Mouse (Mus musculus): Measurements from ENCODE around the gene Olfr172. TPM values are rescaled to one million over a fixed set of nuclear protein-coding genes. Genes with fewer than 3 reads are reported as not detected.
A peak's percentile ranks its signal among the peaks of the same experiment; 100 is the strongest.

The Olfr172 gene
- not detected in 2 replicates for total RNA-seq (2015; ENCODE audit: low replicate concordance)
- not detected in 2 replicates for total RNA-seq (2017; ENCODE audit: low replicate concordance)

DNA sequence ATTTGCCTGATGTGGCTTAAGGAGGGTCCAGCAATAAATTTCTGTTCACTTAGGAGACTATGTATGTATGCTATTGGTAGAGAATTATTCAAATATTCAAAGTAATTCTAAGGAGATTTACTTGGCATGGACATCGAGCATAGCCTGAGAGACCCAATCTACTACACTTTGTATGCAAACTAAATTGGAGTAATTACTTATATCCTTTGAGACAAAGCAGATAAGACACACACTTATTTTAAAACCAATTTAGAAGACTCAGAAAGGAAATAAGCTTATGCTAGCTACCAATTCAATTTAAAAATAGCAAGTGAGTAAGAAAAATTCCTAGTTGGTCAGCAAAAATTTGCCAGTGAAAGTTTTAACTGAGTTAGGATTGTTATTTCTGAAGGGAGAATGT lies at the start of gene Olfr172:
Gene Olfr172 (minus strand): TSS at position 101 of the 400 bp plus-strand sequence.
- no peak for ATAC-seq (replicated peaks; ENCODE audit: low FRiP score, poor library complexity, severe bottlenecking)

DNA sequence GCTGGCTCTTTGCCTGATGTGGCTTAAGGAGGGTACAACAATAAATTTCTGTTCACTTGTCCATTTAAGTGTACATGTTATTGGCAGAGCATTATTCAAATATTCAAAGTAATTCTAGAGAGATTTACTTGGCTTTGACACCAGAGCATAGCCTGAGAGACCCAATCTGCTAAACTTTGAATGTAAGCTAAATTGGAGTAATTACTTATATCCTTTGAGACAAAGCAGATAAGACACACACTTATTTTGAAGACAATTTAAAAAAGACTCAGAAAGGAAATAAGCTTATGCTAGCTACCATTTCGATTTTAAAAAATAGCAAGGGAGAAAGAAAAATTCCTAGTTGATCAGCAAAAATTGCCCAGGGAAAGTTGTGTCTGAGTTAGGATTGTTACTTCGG lies 37.2 kb upstream of the Olfr172 start, which contains the start of gene Olfr173:
Gene Olfr173 (minus strand): TSS at position 101 of the 400 bp plus-strand sequence.
- no peak for ATAC-seq (replicated peaks; ENCODE audit: low FRiP score, poor library complexity, severe bottlenecking)

GRCm38 (mm10) chr16:58756191-58756590 lies 6.8 kb downstream of the Olfr172 start:
- ATAC-seq (replicated peaks; ENCODE audit: low FRiP score, poor library complexity, severe bottlenecking) = no peak

GRCm38 (mm10) chr16:58751314-58751713 lies 11.7 kb downstream of the Olfr172 start:
- no peak for ATAC-seq (replicated peaks; ENCODE audit: low FRiP score, poor library complexity, severe bottlenecking)

DNA sequence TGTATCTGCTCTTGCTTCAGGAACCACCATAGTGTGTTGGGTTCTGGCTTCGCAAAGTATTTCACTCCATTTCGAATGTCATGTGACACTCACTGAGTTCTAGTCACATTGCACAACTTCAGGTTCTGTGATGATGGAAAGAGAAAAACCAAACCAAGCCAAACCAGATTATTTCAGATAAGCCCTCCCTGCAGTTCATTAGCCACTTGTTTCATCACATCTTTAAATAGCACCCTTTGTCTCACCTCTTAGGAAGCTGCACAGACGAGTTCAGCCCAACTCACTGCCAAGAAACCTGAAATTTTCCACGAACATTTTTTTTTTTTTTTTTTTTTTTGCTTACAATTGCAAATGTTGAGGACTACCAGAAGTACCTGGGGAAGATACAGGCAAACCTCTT lies 16.3 kb downstream of the Olfr172 start:
- ATAC-seq (replicated peaks; ENCODE audit: low FRiP score, poor library complexity, severe bottlenecking) = no peak

- ATAC-seq (replicated peaks; ENCODE audit: low FRiP score, poor library complexity, severe bottlenecking) = no peak
These were observed 22.2 kb downstream of the Olfr172 start for GRCm38 (mm10) chr16:58740751-58741150.

GRCm38 (mm10) chr16:58738800-58739199 lies 24.2 kb downstream of the Olfr172 start:
- peak; percentile 75; the same call in 1 of the 2 replicates for ATAC-seq (replicated peaks; ENCODE audit: low FRiP score, poor library complexity, severe bottlenecking)

DNA sequence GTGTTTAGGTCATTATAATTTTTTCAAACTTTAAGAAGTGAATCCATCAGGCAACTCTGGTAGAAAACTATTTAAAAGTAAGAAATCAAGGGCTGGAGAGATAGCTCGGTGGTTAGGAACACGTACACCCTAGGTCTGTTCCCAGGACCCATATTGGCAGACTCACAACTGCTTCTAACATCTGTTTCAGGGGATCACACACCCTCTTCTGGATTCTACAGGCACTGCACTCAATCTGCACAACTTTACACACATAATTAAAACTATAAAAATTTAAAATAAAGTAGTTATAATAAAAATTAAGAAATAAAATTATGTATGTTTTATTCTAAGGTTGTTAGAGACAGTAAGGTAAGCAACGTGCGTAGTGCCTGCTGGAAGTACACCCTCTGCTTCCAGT lies 24.8 kb downstream of the Olfr172 start:
- no peak for ATAC-seq (replicated peaks; ENCODE audit: low FRiP score, poor library complexity, severe bottlenecking)

DNA sequence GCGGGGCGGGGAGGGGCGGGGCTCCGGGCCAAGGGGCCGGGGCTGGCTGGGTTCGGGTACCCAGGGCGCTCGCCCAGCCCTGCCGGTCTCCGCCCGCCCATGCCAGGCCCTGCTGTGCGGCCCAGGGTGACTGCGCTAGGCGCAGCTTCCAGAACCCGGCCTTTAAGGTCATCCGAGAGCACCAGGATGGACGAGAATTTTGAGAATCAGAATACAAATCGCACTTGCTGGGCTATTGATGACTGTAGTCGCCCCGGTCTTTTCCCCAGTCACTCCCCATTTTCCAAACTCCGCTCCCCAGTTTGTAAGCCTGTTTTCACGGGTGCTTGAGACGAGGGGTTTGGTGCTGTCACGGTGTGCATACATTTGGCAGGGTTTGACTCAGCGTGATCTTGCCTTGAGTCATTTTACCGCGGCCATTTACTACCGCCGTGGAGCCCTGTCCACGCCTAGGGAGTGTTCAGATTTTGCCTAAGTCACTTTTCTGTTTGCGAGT lies 34.8 kb downstream of the Olfr172 start:
- ATAC-seq (replicated peaks; ENCODE audit: low FRiP score, poor library complexity, severe bottlenecking) = peak; percentile 71

DNA sequence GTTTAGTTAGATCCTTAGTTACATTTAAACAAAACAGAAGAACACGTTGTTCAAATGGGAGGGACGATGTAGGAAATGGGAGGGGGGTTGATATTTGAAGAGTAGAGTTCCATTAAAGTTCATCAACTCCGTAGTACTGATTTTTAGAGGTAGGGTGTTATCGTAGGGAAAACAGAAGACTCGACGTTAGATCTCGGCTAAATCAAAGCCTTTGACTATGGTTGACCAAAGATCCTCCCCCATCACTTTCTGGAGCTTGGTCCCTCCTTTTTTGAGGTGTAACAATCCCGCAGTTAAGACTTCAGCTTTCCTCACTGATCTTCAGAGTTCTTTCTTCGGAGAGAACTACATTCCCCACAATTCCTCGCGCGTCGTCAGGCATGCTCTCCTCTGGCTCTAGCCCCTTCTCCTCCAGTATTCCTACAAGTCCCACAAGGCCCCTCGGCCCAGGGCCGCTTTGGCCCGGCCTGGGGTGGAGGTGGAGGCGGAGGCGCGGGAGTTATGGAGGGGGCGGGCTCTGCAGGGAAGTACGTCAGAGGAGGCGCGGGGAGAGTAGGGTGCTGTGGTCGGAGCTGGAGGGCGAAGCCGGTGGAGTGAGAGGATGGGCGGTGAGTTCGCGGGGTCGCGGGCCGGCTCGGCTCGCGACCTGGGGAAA lies 35.4 kb downstream of the Olfr172 start, which contains the start of gene Cldnd1:
Gene Cldnd1 (plus strand): TSS at position 434 of the 655 bp plus-strand sequence.
- peak; percentile 99 for ATAC-seq (replicated peaks; ENCODE audit: low FRiP score, poor library complexity, severe bottlenecking)

DNA sequence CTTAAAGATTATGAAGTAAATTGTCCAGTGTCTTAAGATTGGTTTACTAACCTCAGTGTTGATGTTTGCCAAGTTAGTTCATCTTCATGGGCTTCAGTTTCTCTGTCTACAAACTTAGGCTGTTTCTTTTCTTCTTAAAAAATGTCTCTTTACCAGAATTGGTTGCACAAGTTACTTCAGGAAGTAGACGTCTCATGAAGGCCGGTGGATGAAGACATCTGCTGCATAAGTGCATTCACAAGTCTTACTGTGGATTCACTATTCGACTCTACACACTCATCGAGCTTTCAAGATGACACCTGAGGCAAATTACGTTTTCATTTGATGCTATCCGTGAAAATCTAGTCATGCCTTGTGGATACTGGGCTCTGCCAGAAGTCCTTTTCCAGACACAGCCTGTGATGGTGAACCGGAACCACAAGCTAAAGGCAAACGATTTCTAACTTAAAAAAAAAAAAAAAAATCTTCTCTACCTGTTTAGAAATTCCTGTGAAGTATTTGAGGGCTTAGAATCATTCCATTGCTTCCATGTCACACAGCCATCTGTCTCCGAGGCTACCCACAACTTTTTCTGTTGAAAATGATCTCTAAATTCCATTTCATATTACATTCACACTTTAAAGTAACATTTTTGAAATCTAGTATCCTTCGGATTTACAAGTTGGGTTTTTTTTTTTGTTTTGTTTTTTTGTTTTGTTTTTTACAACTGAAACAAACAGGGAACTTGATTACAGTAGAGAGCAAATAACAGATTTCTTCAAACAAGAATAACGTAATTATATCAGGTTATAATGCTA lies 36.1 kb downstream of the Olfr172 start:
- no peak for ATAC-seq (replicated peaks; ENCODE audit: low FRiP score, poor library complexity, severe bottlenecking)

GRCm38 (mm10) chr16:58722292-58722691 lies 40.7 kb downstream of the Olfr172 start:
- ATAC-seq (replicated peaks; ENCODE audit: low FRiP score, poor library complexity, severe bottlenecking) = no peak

- no peak for ATAC-seq (replicated peaks; ENCODE audit: low FRiP score, poor library complexity, severe bottlenecking)
These were observed 44.3 kb downstream of the Olfr172 start, which contains the start of gene Gpr15 for GRCm38 (mm10) chr16:58718666-58719120. Gene Gpr15, minus strand, starts transcription at chr16:58719070.

- no peak for ATAC-seq (replicated peaks; ENCODE audit: low FRiP score, poor library complexity, severe bottlenecking)
These were observed 48.0 kb downstream of the Olfr172 start for GRCm38 (mm10) chr16:58715018-58715417.

- ATAC-seq (replicated peaks; ENCODE audit: low FRiP score, poor library complexity, severe bottlenecking) = no peak
These were observed 49.8 kb downstream of the Olfr172 start for GRCm38 (mm10) chr16:58713128-58713527.

GRCm38 (mm10) chr16:58712221-58712620 lies 50.8 kb downstream of the Olfr172 start:
- ATAC-seq (replicated peaks; ENCODE audit: low FRiP score, poor library complexity, severe bottlenecking) = no peak

Other genes starting within 250 kb of the Olfr172 start
- 106 and 111 TPM in 2 replicates for gene St3gal6, start 238.9 kb downstream of the Olfr172 start, total RNA-seq (2015; ENCODE audit: low replicate concordance)
- gene St3gal6, start 238.9 kb downstream of the Olfr172 start, total RNA-seq (2017; ENCODE audit: low replicate concordance) = 119 and 127 TPM in 2 replicates
- gene Gm813, start 146.2 kb downstream of the Olfr172 start, total RNA-seq (2015; ENCODE audit: low replicate concordance) = not detected in 2 replicates
- not detected in 2 replicates for gene Gm813, start 146.2 kb downstream of the Olfr172 start, total RNA-seq (2017; ENCODE audit: low replicate concordance)
- gene E330017A01Rik, start 124.4 kb downstream of the Olfr172 start, total RNA-seq (2015; ENCODE audit: low replicate concordance) = not detected in 2 replicates
- gene E330017A01Rik, start 124.4 kb downstream of the Olfr172 start, total RNA-seq (2017; ENCODE audit: low replicate concordance) = not detected in 2 replicates
- 1,198 and 1,327 TPM in 2 replicates for gene Cpox, start 92.9 kb downstream of the Olfr172 start, total RNA-seq (2015; ENCODE audit: low replicate concordance)
- 966 and 1,012 TPM in 2 replicates for gene Cpox, start 92.9 kb downstream of the Olfr172 start, total RNA-seq (2017; ENCODE audit: low replicate concordance)
- gene Gpr15, start 44.1 kb downstream of the Olfr172 start, total RNA-seq (2015; ENCODE audit: low replicate concordance) = 1.1 TPM in 1 of 2 replicates, not detected in the other
- gene Gpr15, start 44.1 kb downstream of the Olfr172 start, total RNA-seq (2017; ENCODE audit: low replicate concordance) = not detected in 2 replicates
- 27.2 and 30.6 TPM in 2 replicates for gene Cldnd1, start 35.3 kb downstream of the Olfr172 start, total RNA-seq (2015; ENCODE audit: low replicate concordance)
- 15.5 and 16.9 TPM in 2 replicates for gene Cldnd1, start 35.3 kb downstream of the Olfr172 start, total RNA-seq (2017; ENCODE audit: low replicate concordance)
- gene Olfr173, start 37.1 kb upstream of the Olfr172 start, total RNA-seq (2015; ENCODE audit: low replicate concordance) = not detected in 2 replicates
- gene Olfr173, start 37.1 kb upstream of the Olfr172 start, total RNA-seq (2017; ENCODE audit: low replicate concordance) = not detected in 2 replicates
- gene Olfr175-ps1, start 63.6 kb upstream of the Olfr172 start, total RNA-seq (2015; ENCODE audit: low replicate concordance) = not detected in 2 replicates
- gene Olfr175-ps1, start 63.6 kb upstream of the Olfr172 start, total RNA-seq (2017; ENCODE audit: low replicate concordance) = not detected in 2 replicates
- not detected in 2 replicates for gene Olfr177, start 111.6 kb upstream of the Olfr172 start, total RNA-seq (2015; ENCODE audit: low replicate concordance)
- not detected in 2 replicates for gene Olfr177, start 111.6 kb upstream of the Olfr172 start, total RNA-seq (2017; ENCODE audit: low replicate concordance)
- not detected in 2 replicates for gene Olfr178, start 128.9 kb upstream of the Olfr172 start, total RNA-seq (2015; ENCODE audit: low replicate concordance)
- not detected in 2 replicates for gene Olfr178, start 128.9 kb upstream of the Olfr172 start, total RNA-seq (2017; ENCODE audit: low replicate concordance)
- gene Olfr181, start 165.6 kb upstream of the Olfr172 start, total RNA-seq (2015; ENCODE audit: low replicate concordance) = not detected in 2 replicates
- not detected in 2 replicates for gene Olfr181, start 165.6 kb upstream of the Olfr172 start, total RNA-seq (2017; ENCODE audit: low replicate concordance)
- gene Olfr180, start 166.2 kb upstream of the Olfr172 start, total RNA-seq (2015; ENCODE audit: low replicate concordance) = not detected in 2 replicates
- gene Olfr180, start 166.2 kb upstream of the Olfr172 start, total RNA-seq (2017; ENCODE audit: low replicate concordance) = not detected in 2 replicates
- gene Olfr183, start 232.2 kb upstream of the Olfr172 start, total RNA-seq (2015; ENCODE audit: low replicate concordance) = not detected in 2 replicates
- gene Olfr183, start 232.2 kb upstream of the Olfr172 start, total RNA-seq (2017; ENCODE audit: low replicate concordance) = not detected in 2 replicates

Measured in erythroid progenitor cell, adult 5-6 weeks (primary cell).